Mouse (Mus musculus) testis, adult 2 months (tissue): Measurements from ENCODE around the gene Hnrnpd. TPM values are rescaled to one million over a fixed set of nuclear protein-coding genes. Genes with fewer than 3 reads are reported as not detected.

ENCODE experiments used
- H3K27ac ChIP-seq: fragments of 200-500 bp; 2 replicates; pipeline ENCODE4 v1.5.1; 2012; ENCODE audit warnings: low read depth, low read length; ENCODE audit not compliant: control insufficient read depth, insufficient read depth
- H3K27me3 ChIP-seq: fragments of 200-500 bp; 2 replicates; pipeline ENCODE4 v1.6.1; 2012; ENCODE audit warnings: mild to moderate bottlenecking, low read length, moderate library complexity; ENCODE audit not compliant: control insufficient read depth, insufficient read depth
- H3K36me3 ChIP-seq: fragments of 200-500 bp; 2 replicates; pipeline ENCODE4 v1.6.1; 2012; ENCODE audit warnings: mild to moderate bottlenecking, low read length; ENCODE audit not compliant: control insufficient read depth, insufficient read depth
- H3K4me1 ChIP-seq: fragments of 200-500 bp; 2 replicates; pipeline ENCODE4 v1.6.1; 2012; ENCODE audit warnings: low read length; ENCODE audit not compliant: control insufficient read depth, insufficient read depth
- H3K4me3 ChIP-seq: fragments of 200-500 bp; 2 replicates; pipeline ENCODE4 v1.5.1; 2012; ENCODE audit warnings: low read depth, mild to moderate bottlenecking, low read length, moderate library complexity, mixed read lengths; ENCODE audit not compliant: control insufficient read depth
- CTCF ChIP-seq: fragments of 200-500 bp; IDR thresholded peaks from 2 replicates; pipeline ENCODE4 v1.5.1; 2012; ENCODE audit warnings: low read depth, mild to moderate bottlenecking, inconsistent platforms, low read length, moderate library complexity; ENCODE audit not compliant: control insufficient read depth, insufficient read depth, insufficient replicate concordance
- POLR2A ChIP-seq: fragments of 200-500 bp; IDR thresholded peaks from 2 replicates; pipeline ENCODE4 v1.6.1; 2012; ENCODE audit warnings: low read depth, mild to moderate bottlenecking, inconsistent platforms, low read length, moderate library complexity; ENCODE audit not compliant: control insufficient read depth
- polyA plus RNA-seq: library from polyadenylated mRNA; depleted of rRNA; stranded (reverse); fragments of >200 nt; gene quantifications from 2 replicates; pipeline ENCODE4 v1.2.3, GENCODE M21; 2012; rRNA removed

The Hnrnpd gene
- 19.3 and 28.3 TPM in 2 replicates for polyA plus RNA-seq

- H3K4me3 ChIP-seq = peak within 1 kb of the TSS; percentile 96
- H3K36me3 ChIP-seq = no peaks in the 10 kb centered on the region
- H3K27ac ChIP-seq = peak within 1 kb of the TSS; percentile 98
- TF ChIP-seq CTCF = no peak
- peak; percentile 63 for TF ChIP-seq POLR2A
- no peaks in the 10 kb centered on the region for H3K27me3 ChIP-seq
- peaks cover 8% of the 10 kb centered on the region for H3K4me1 ChIP-seq
Observed at GRCm38 (mm10) chr5:99978699-99979442, at the start of gene Hnrnpd, which contains the start of gene 4930524J08Rik. Gene Hnrnpd (minus strand): TSS chr5:99978938. Gene 4930524J08Rik (plus strand): TSS chr5:99979061.

- Histone ChIP-seq H3K4me1 (no peaks in the 10 kb centered on the region; the same call in 1 of the 2 replicates), H3K4me3 (no peak overlapping the region), H3K27ac (no peak overlapping the region), H3K27me3 (no peaks in the 10 kb centered on the region), H3K36me3 (no peaks in the 10 kb centered on the region)
- no peak for TF ChIP-seq CTCF
- TF ChIP-seq POLR2A = no peak
Observed at GRCm38 (mm10) chr5:100024868-100025267, 46.1 kb upstream of the Hnrnpd start.

- no peak overlapping the region for H3K27ac ChIP-seq
- no peak for TF ChIP-seq POLR2A
- TF ChIP-seq CTCF = no peak
- H3K27me3 ChIP-seq = no peaks in the 10 kb centered on the region
- H3K4me1 ChIP-seq = no peaks in the 10 kb centered on the region; the same call in 1 of the 2 replicates
- no peak overlapping the region for H3K4me3 ChIP-seq
- no peaks in the 10 kb centered on the region for H3K36me3 ChIP-seq
Observed at GRCm38 (mm10) chr5:100024403-100024802, 45.7 kb upstream of the Hnrnpd start.

GRCm38 (mm10) chr5:100020089-100020488 is 41.4 kb upstream of the Hnrnpd start:
- H3K36me3 ChIP-seq = no peaks in the 10 kb centered on the region
- H3K27me3 ChIP-seq = no peaks in the 10 kb centered on the region
- H3K4me1 ChIP-seq = no peaks in the 10 kb centered on the region
- TF ChIP-seq CTCF (no peak), POLR2A (no peak)
- H3K4me3 ChIP-seq = no peak overlapping the region
- no peak overlapping the region for H3K27ac ChIP-seq

GRCm38 (mm10) chr5:100012599-100012998 is 33.9 kb upstream of the Hnrnpd start:
- Histone ChIP-seq H3K27ac (no peak overlapping the region), H3K27me3 (no peaks in the 10 kb centered on the region), H3K4me3 (no peak overlapping the region), H3K36me3 (no peaks in the 10 kb centered on the region), H3K4me1 (no peaks in the 10 kb centered on the region)
- TF ChIP-seq CTCF (no peak), POLR2A (no peak)

GRCm38 (mm10) chr5:100008485-100008884 is 29.7 kb upstream of the Hnrnpd start:
- no peak overlapping the region for H3K4me3 ChIP-seq
- H3K27ac ChIP-seq = no peak overlapping the region
- no peaks in the 10 kb centered on the region for H3K27me3 ChIP-seq
- no peaks in the 10 kb centered on the region for H3K36me3 ChIP-seq
- TF ChIP-seq POLR2A (no peak), CTCF (no peak)
- no peaks in the 10 kb centered on the region for H3K4me1 ChIP-seq

GRCm38 (mm10) chr5:100007040-100007375 is 28.3 kb upstream of the Hnrnpd start:
- TF ChIP-seq CTCF (no peak), POLR2A (no peak)
- H3K27me3 ChIP-seq = no peaks in the 10 kb centered on the region

More at GRCm38 (mm10) chr5:100007040-100007375, 28.3 kb upstream of the Hnrnpd start:
- H3K36me3 ChIP-seq = no peaks in the 10 kb centered on the region
- H3K27ac ChIP-seq = no peak overlapping the region
- no peak overlapping the region for H3K4me3 ChIP-seq
- H3K4me1 ChIP-seq = no peaks in the 10 kb centered on the region
